ENCODE assay signal across 18 mouse cellular contexts in the genomic region with DNA sequence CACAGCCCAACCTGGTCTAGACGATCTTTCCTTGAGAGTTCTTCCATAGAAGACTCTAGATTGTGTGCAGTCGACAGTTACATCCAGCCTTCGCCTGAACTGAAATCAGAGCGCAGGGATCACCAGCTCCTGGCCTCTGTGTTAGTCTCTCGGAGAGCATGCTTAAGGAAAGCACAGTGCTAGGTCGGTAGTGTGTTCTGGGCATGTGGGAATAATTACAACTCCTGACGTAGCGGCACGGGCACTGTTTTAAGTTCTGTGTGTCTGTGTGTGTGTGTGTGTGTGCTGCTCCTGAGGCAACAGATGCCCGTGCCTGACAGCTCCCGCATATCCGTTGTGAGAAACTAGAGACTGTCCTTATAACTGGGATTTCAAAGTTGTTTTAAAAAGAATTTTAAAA.
DNase-seq lines count a peak whose midpoint lies in the region; ATAC-seq and TF ChIP-seq lines count a peak whose summit lies in the region.
"Had no signal": no experiment of that assay in that cellular context is flagged by ENCODE, and none has a peak within 500 bp of the region (broad histone marks: within the 10 kb centered on the region; RNA-seq: fewer than 3 reads in every experiment).

No protein-coding gene starts in this region.

- TF ChIP-seq CTCF in cerebellum, adult 2 months (IDR thresholded peaks at IDR 0.05; ENCODE audit: borderline replicate concordance, insufficient read depth, low read depth, low read length): no peak

- H3K27ac ChIP-seq in embryonic facial prominence, embryonic 11.5 days (replicated peaks; ENCODE audit: low read depth, low read length): no peak overlapping the region
- peak overlapping the region; percentile 53; the same call in 1 of the 2 replicates for H3K27ac ChIP-seq in embryonic facial prominence, embryonic 13.5 days
- no peak overlapping the region for H3K27ac ChIP-seq in limb, embryonic 11.5 days (replicated peaks; ENCODE audit: low read depth, low read length)
- H3K27ac ChIP-seq in cerebellum, adult 2 months (ENCODE audit: insufficient read depth, low read length): no peak overlapping the region
- H3K27ac ChIP-seq: forebrain, embryonic 13.5 days; heart, adult 2 months; hindbrain, embryonic 10.5 days; hindbrain, embryonic 14.5 days; intestine, embryonic 15.5 days had no signal

- no peaks in the 10 kb centered on the region for H3K9me3 ChIP-seq in embryonic facial prominence, embryonic 11.5 days (replicated peaks; ENCODE audit: control insufficient read depth, low read length)
- H3K9me3 ChIP-seq in embryonic facial prominence, embryonic 13.5 days: no peaks in the 10 kb centered on the region
- H3K9me3 ChIP-seq in limb, embryonic 11.5 days (ENCODE audit: control insufficient read depth, low read length): no peaks in the 10 kb centered on the region
- H3K9me3 ChIP-seq: intestine, embryonic 15.5 days had no signal

- no peak overlapping the region for H3K9ac ChIP-seq in embryonic facial prominence, embryonic 11.5 days (replicated peaks; ENCODE audit: low read length)
- H3K9ac ChIP-seq in embryonic facial prominence, embryonic 13.5 days: no peak overlapping the region
- no peak overlapping the region for H3K9ac ChIP-seq in limb, embryonic 11.5 days (ENCODE audit: low read length)
- H3K9ac ChIP-seq: forebrain, embryonic 13.5 days; heart, embryonic 12.5 days; hindbrain, embryonic 14.5 days; intestine, embryonic 15.5 days had no signal

- H3K36me3 ChIP-seq in embryonic facial prominence, embryonic 11.5 days (replicated peaks; ENCODE audit: control insufficient read depth, insufficient read depth, low read depth, low read length): no peaks in the 10 kb centered on the region
- no peaks in the 10 kb centered on the region for H3K36me3 ChIP-seq in embryonic facial prominence, embryonic 13.5 days
- H3K36me3 ChIP-seq in limb, embryonic 11.5 days (ENCODE audit: control insufficient read depth, insufficient read depth, low read length): no peaks in the 10 kb centered on the region
- H3K36me3 ChIP-seq: heart, embryonic 12.5 days; hindbrain, embryonic 10.5 days; intestine, embryonic 15.5 days had no signal

- H3K4me2 ChIP-seq in embryonic facial prominence, embryonic 11.5 days (ENCODE audit: low read depth, low read length): no peak overlapping the region
- H3K4me2 ChIP-seq in embryonic facial prominence, embryonic 13.5 days: no peak overlapping the region
- H3K4me2 ChIP-seq in limb, embryonic 11.5 days (ENCODE audit: low read depth, severe bottlenecking): no peak overlapping the region
- H3K4me2 ChIP-seq: forebrain, embryonic 13.5 days; heart, embryonic 12.5 days; hindbrain, embryonic 14.5 days; intestine, embryonic 15.5 days had no signal

- 49% methylated on average over 12 of the region's 12 CpGs for WGBS in embryonic facial prominence, embryonic 11.5 days
- 38% methylated on average over 12 of the region's 12 CpGs for WGBS in embryonic facial prominence, embryonic 13.5 days
- WGBS in limb, embryonic 11.5 days: 56% methylated on average over 12 of the region's 12 CpGs
- WGBS in cerebellum, adult 2 months: 90% methylated on average over 12 of the region's 12 CpGs

- ATAC-seq in embryonic facial prominence, embryonic 11.5 days (replicated peaks; ENCODE audit: insufficient number of reproducible peaks, low FRiP score, low TSS enrichment, low read depth): peak; percentile 60
- no peak for ATAC-seq in embryonic facial prominence, embryonic 13.5 days (ENCODE audit: insufficient number of reproducible peaks, insufficient read depth, low FRiP score, low TSS enrichment, low read depth)
- no peak for ATAC-seq in limb, embryonic 11.5 days (ENCODE audit: insufficient number of reproducible peaks, low FRiP score, low TSS enrichment, low read depth)
- ATAC-seq: forebrain, embryonic 13.5 days; intestine, embryonic 15.5 days had no signal

- no peak overlapping the region for H3K4me3 ChIP-seq in embryonic facial prominence, embryonic 11.5 days (ENCODE audit: low read depth, low read length)
- H3K4me3 ChIP-seq in embryonic facial prominence, embryonic 13.5 days: no peak overlapping the region
- no peak overlapping the region for H3K4me3 ChIP-seq in limb, embryonic 11.5 days (ENCODE audit: low read depth, low read length)
- H3K4me3 ChIP-seq in cerebellum, adult 2 months (replicated peaks; ENCODE audit: insufficient read depth, low read depth, low read length): no peak overlapping the region
- H3K4me3 ChIP-seq: forebrain, embryonic 13.5 days; heart, adult 2 months; heart, embryonic 12.5 days; hindbrain, embryonic 10.5 days; intestine, embryonic 15.5 days had no signal

- no peak for TF ChIP-seq POLR2A in cerebellum, adult 2 months (IDR thresholded peaks at IDR 0.05; ENCODE audit: borderline replicate concordance, insufficient read depth, low read length)

- DNase-seq in embryonic facial prominence, embryonic 11.5 days (ENCODE audit: low spot score): peak; percentile 76
- peak; percentile 53 for DNase-seq in limb, embryonic 11.5 days (ENCODE audit: low spot score)
- DNase-seq in cerebellum, adult 2 months: no peak
- no peak for DNase-seq in gastrocnemius, adult 8-10 months (ENCODE audit: low spot score in 2 of 2)
- no peak for DNase-seq in right cerebral cortex, postnatal 14 days
- DNase-seq: adrenal gland, adult 2 months; adrenal gland, postnatal 25 days; cerebellum, adult 18-20 months; cerebellum, postnatal 10 days; embryo, embryonic 11 days; gastrocnemius, postnatal 14 days; heart, adult 2 months had no signal

- H3K27me3 ChIP-seq in embryonic facial prominence, embryonic 11.5 days (ENCODE audit: control insufficient read depth, insufficient read depth, low read length): no peaks in the 10 kb centered on the region
- no peaks in the 10 kb centered on the region for H3K27me3 ChIP-seq in embryonic facial prominence, embryonic 13.5 days
- H3K27me3 ChIP-seq in limb, embryonic 11.5 days (ENCODE audit: control insufficient read depth, insufficient read depth, low read length): no peaks in the 10 kb centered on the region
- H3K27me3 ChIP-seq in cerebellum, adult 2 months (ENCODE audit: control insufficient read depth, insufficient read depth, low read length): no peaks in the 10 kb centered on the region; the same call in 1 of the 2 replicates
- H3K27me3 ChIP-seq: heart, embryonic 12.5 days; intestine, embryonic 15.5 days had no signal

- no peaks in the 10 kb centered on the region for H3K4me1 ChIP-seq in embryonic facial prominence, embryonic 11.5 days (ENCODE audit: control insufficient read depth, insufficient read depth, low read length)
- H3K4me1 ChIP-seq in embryonic facial prominence, embryonic 13.5 days: peaks cover 35% of the 10 kb centered on the region
- peaks cover 3% of the 10 kb centered on the region; the same call in 1 of the 2 replicates for H3K4me1 ChIP-seq in limb, embryonic 11.5 days (ENCODE audit: control insufficient read depth, insufficient read depth, low read length)
- no peaks in the 10 kb centered on the region for H3K4me1 ChIP-seq in cerebellum, adult 2 months (ENCODE audit: control insufficient read depth, insufficient read depth, low read length)
- H3K4me1 ChIP-seq: heart, embryonic 12.5 days had no signal

Comparison
In these comparisons a context has a peak if more than half of its experiments do, and no peak if none do; other contexts are left out.
1. DNase-seq: peak in embryonic facial prominence, embryonic 11.5 days (single experiment) and limb, embryonic 11.5 days (single experiment); none in cerebellum, adult 2 months (0 of 2), gastrocnemius, adult 8-10 months (0 of 2) and right cerebral cortex, postnatal 14 days (single experiment).